Mouse (Mus musculus) small intestine, adult 2 months (tissue): ENCODE data around the gene Specc1l. TPM values are rescaled to one million over a fixed set of nuclear protein-coding genes. Genes with fewer than 3 reads are reported as not detected.

Source experiments
- H3K27ac ChIP-seq: fragments of 200-500 bp; 2 replicates; pipeline ENCODE4 v1.5.1; 2012; ENCODE audit warnings: low read depth, low read length, control low read depth, inconsistent platforms; ENCODE audit not compliant: insufficient read depth
- H3K27me3 ChIP-seq: fragments of 200-500 bp; 2 replicates; pipeline ENCODE4 v1.6.1; 2012; ENCODE audit warnings: mild to moderate bottlenecking, moderate library complexity, low read length, inconsistent platforms; ENCODE audit not compliant: control insufficient read depth, insufficient read depth
- H3K36me3 ChIP-seq: fragments of 200-500 bp; 2 replicates; pipeline ENCODE4 v1.6.1; 2012; ENCODE audit warnings: mild to moderate bottlenecking, low read length, control low read depth, inconsistent platforms; ENCODE audit not compliant: control insufficient read depth, insufficient read depth
- H3K4me1 ChIP-seq: fragments of 200-500 bp; 2 replicates; pipeline ENCODE4 v1.6.1; 2012; ENCODE audit warnings: low read length, inconsistent platforms, mixed read lengths; ENCODE audit not compliant: control insufficient read depth, insufficient read depth, insufficient read length
- H3K4me3 ChIP-seq: fragments of 200-500 bp; 2 replicates; pipeline ENCODE4 v1.5.1; 2012; ENCODE audit warnings: low read depth, mild to moderate bottlenecking, control low read depth, inconsistent platforms, low read length, moderate library complexity
- CTCF ChIP-seq: fragments of 200-500 bp; IDR thresholded peaks from 2 replicates; pipeline ENCODE4 v1.5.1; 2012; ENCODE audit warnings: low read depth, mild to moderate bottlenecking, control low read depth, inconsistent platforms, low read length, moderate library complexity, mixed read lengths; ENCODE audit not compliant: insufficient replicate concordance, insufficient read length; ENCODE audit errors: extremely low read depth
- POLR2A ChIP-seq: fragments of 200-500 bp; IDR thresholded peaks from 2 replicates; pipeline ENCODE4 v1.6.1; 2012; ENCODE audit warnings: low read depth, mild to moderate bottlenecking, control low read depth, inconsistent platforms, low read length, moderate library complexity
- WGBS: fragments of 180-500 bp; shearing (Covaris S2); methylation state at CpG from one replicate; pipeline ENCODE4 v1.1.7; 2018; 5-methylcytosine and 5-hydroxymethylcytosine counted together
- polyA plus RNA-seq: library from polyadenylated mRNA; depleted of rRNA; stranded (reverse); fragments of >200 nt; gene quantifications from 2 replicates; pipeline ENCODE4 v1.2.3, GENCODE M21; 2012

Specc1l gene
- polyA plus RNA-seq, 1 experiment: 48.2 TPM

DNA sequence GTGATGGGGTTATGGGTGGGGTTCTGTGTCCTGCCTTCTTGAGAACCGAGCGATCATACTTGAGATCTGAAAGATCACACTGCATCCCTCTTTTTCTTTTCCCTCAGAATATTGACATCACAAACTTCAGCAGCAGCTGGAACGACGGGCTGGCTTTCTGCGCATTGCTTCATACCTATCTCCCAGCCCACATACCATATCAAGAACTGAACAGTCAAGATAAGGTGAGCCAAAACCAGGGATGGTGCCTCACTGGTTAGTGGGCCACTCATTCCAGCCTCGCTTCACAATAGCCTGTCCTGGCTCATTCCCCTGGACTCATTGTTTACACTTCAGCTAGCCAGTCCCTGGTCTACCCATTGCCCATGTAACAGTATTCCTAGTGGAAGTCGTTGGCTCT lies 95.3 kb downstream of the Specc1l start:
- TF ChIP-seq POLR2A (no peak), CTCF (no peak)
- Histone ChIP-seq H3K4me3 (no peak overlapping the region), H3K27me3 (no peaks in the 10 kb centered on the region), H3K36me3 (peaks cover 68% of the 10 kb centered on the region), H3K27ac (no peak overlapping the region), H3K4me1 (peaks cover 10% of the 10 kb centered on the region)
- WGBS: 92% methylated on average over 7 of the region's 7 CpGs

GRCm38 (mm10) chr10:75312361-75312760 lies 100.5 kb downstream of the Specc1l start:
- Histone ChIP-seq H3K4me3 (no peak overlapping the region), H3K4me1 (peaks cover 8% of the 10 kb centered on the region), H3K36me3 (peaks cover 48% of the 10 kb centered on the region), H3K27me3 (0 out of 2 replicates have a peak, but pooled peaks cover 3% of the 10 kb centered on the region), H3K27ac (no peak overlapping the region)
- WGBS: 77% methylated on average over 7 of the region's 7 CpGs
- TF ChIP-seq POLR2A (no peak), CTCF (no peak)

DNA sequence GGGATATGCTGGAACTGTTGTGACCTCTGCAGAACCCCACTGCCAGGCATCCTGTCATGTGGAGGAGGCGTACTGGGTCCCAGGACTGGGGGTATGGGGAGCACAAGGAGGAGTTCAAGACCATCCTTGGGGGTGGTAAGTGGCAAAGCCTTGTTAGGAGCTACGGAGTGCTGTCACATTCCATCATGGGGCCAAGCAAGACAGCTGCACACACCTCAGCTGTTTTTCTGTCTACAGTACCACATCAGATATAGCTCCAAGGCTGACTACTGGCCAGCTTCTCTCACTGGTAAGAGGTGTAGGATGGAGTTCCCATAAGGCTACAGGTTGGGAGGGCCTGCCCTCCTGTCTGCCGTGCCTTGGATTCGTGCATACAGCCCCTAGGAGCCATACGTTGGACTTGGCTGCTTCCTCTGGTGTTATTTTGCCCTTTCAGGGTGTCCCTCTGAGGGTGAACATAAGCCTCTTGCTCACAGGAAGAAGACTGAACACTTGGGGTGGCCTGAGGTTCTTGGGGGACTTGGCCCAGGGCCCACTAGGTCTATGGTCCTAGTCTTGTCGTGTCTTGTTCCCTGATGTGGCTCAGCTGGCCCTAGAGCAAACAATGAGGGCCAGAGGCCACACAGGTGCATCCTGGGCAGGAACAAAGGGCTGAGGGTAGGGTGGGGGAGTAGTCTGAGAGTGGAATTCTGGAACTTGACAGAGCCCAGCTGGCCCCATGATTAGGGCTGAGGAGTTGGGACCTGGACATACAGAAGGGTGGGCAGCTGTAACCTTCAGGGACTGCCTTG lies 102.5 kb downstream of the Specc1l start:
- Histone ChIP-seq H3K4me1 (peaks cover 8% of the 10 kb centered on the region), H3K36me3 (peaks cover 30% of the 10 kb centered on the region), H3K27me3 (0 out of 2 replicates have a peak, but pooled peaks cover 9% of the 10 kb centered on the region), H3K27ac (no peak overlapping the region), H3K4me3 (no peak overlapping the region)
- 39% methylated on average over 6 of the region's 6 CpGs for WGBS
- no peak for TF ChIP-seq CTCF
- no peak for TF ChIP-seq POLR2A

DNA sequence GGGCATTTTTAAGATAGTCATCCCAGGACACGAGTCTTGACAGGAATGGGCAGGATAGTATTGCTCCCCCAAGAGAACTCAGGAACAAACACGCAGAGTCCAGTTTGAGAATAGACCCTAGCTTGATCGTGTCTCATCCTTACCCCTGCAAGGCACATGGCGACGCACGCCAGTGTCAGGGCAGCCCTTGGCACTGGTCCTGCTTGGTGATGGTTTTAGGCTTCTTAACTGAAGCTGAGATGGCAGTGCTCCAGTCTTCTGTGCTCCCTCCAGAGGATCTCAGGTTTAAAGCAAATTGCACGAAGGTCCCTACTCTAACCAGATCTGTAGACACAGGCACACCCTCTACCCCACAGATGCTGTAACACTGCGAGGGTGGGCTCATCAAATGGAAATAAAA lies 103.9 kb downstream of the Specc1l start:
- Histone ChIP-seq H3K27me3 (0 out of 2 replicates have a peak, but pooled peaks cover 9% of the 10 kb centered on the region), H3K4me3 (no peak overlapping the region), H3K27ac (no peak overlapping the region), H3K4me1 (peaks cover 8% of the 10 kb centered on the region), H3K36me3 (peaks cover 17% of the 10 kb centered on the region)
- TF ChIP-seq POLR2A: no peak
- no peak for TF ChIP-seq CTCF
- WGBS: 70% methylated on average over 8 of the region's 8 CpGs

DNA sequence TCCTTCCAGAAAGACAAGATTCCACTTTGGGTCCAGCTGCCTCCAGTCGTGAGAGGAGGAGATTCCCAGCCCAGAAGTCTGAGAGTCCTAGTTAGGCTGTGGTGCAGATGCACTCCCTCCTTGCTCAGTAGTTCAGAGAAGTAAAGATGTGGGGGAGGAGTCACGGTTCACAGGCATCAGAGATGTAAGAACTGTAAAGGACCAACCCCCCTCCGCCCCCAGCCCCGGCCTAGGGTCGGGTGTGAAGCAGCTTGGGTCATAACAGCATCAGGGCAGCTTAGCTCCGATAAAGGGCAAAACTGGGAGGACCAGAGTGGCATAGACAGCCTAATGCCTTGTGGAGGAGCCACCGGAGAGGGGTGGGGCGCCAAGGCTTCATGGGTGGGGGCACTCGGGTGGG lies 104.6 kb downstream of the Specc1l start:
- Histone ChIP-seq H3K4me1 (peaks cover 8% of the 10 kb centered on the region), H3K4me3 (peak overlapping the region; percentile 69), H3K27me3 (0 out of 2 replicates have a peak, but pooled peaks cover 9% of the 10 kb centered on the region), H3K36me3 (peaks cover 12% of the 10 kb centered on the region; the same call in 1 of the 2 replicates), H3K27ac (no peak overlapping the region)
- TF ChIP-seq CTCF (no peak), POLR2A (no peak)
- 9% methylated on average over 9 of the region's 9 CpGs for WGBS

DNA sequence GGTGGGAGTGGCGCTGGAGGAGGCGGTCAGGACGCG lies 104.8 kb downstream of the Specc1l start, which contains the start of gene Adora2a:
Adora2a (plus strand) TSS at position 6 of the 36 bp plus-strand sequence.
- Histone ChIP-seq H3K4me1 (peaks cover 8% of the 10 kb centered on the region), H3K27ac (no peak within 1 kb of the TSS), H3K36me3 (peaks cover 10% of the 10 kb centered on the region; the same call in 1 of the 2 replicates), H3K27me3 (0 out of 2 replicates have a peak, but pooled peaks cover 9% of the 10 kb centered on the region), H3K4me3 (peak within 1 kb of the TSS; percentile 69)
- no peak for TF ChIP-seq POLR2A
- 0% methylated on average over 4 of the region's 4 CpGs for WGBS

DNA sequence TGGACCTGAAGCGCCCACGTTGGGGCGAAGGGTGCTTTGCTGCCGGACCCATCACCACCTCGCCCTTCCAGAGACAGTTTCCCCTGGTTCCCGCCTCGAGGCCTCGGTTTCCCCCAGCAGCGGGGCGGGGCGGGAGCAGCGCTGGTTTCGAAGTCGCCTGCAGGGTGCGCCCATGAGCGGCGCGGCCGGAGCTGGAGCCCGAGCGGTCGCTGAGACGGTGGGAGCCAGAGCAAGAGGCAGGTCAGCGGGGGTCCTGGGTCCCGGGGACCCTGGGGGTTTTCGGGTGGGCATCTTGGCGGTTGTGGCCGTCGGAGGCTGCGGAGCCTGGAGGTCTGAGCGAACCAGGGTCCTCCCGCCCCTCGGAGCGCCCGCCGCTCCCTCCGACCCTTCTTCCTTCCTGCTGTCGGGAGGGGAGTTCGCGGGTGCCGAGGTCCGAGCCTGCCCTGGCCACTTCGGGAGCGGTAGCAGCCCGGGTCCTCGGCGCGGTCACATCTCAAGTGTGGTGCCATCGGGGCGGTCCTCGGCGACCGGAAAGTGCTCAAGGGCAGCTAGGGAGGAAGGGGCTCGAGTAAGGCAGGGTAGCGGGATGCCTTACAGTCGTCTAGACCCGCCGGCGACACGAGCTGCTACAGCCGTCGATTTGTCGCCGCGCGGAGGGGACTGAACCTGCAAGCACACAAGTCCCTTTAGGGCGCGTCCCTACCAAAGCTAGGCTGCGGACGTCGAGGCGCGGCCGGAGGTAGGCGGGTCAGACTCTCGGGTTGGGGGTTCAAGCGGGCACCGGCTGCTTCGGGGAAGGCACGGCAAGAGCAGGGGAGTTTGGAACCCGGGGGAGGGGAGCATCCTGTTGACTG lies 105.3 kb downstream of the Specc1l start:
- 0 out of 2 replicates have a peak, but pooled peaks cover 9% of the 10 kb centered on the region for H3K27me3 ChIP-seq
- H3K27ac ChIP-seq: no peak overlapping the region
- WGBS: 1% methylated on average over 81 of the region's 81 CpGs
- TF ChIP-seq POLR2A (no peak), CTCF (peak; percentile 48; the same call in 1 of the 2 replicates)
- peaks cover 6% of the 10 kb centered on the region; the same call in 1 of the 2 replicates for H3K36me3 ChIP-seq
- peak overlapping the region; percentile 69 for H3K4me3 ChIP-seq
- H3K4me1 ChIP-seq: peaks cover 8% of the 10 kb centered on the region
